Mouse (Mus musculus) forebrain, embryonic 11.5 days (tissue): Measurements from ENCODE around the gene Trim14. TPM values are rescaled to one million over a fixed set of nuclear protein-coding genes. Genes with fewer than 3 reads are reported as not detected.
"Not testable (repeated sequence)": the region's sequence is repeated elsewhere in the genome, so short reads cannot be mapped to it uniquely, and the experiment has no call there.

Source experiments
- ATAC-seq: fragments of 200-750 bp; cut with Nextera tagmentation; replicated peaks from 2 replicates; pipeline ENCODE4 v1.8.0; 2017; ENCODE audit warnings: moderate TSS enrichment; ENCODE audit not compliant: low FRiP score
- DNase-seq: peaks from one replicate; pipeline ENCODE4 v3.0.0-alpha.2; 2017; ENCODE audit warnings: low spot score
- H3K27ac ChIP-seq: fragments of 300-500 bp; sonication (generic); 2 replicates; pipeline ENCODE4 v1.5.1; 2014; ENCODE audit warnings: low read depth, low read length
- H3K27me3 ChIP-seq: fragments of 300-500 bp; sonication (generic); 2 replicates; pipeline ENCODE4 v1.6.1; 2014; ENCODE audit warnings: mild to moderate bottlenecking, low read length, mixed read lengths; ENCODE audit not compliant: control insufficient read depth, insufficient read depth
- H3K36me3 ChIP-seq: fragments of 300-500 bp; sonication (generic); 2 replicates; pipeline ENCODE4 v1.6.1; 2014; ENCODE audit warnings: mild to moderate bottlenecking, low read length, moderate library complexity, mixed read lengths; ENCODE audit not compliant: control insufficient read depth, insufficient read depth
- H3K4me1 ChIP-seq: fragments of 300-500 bp; sonication (generic); replicated peaks from 2 replicates; pipeline ENCODE4 v1.6.1; 2014; ENCODE audit warnings: low read length, mixed read lengths; ENCODE audit not compliant: control insufficient read depth, insufficient read depth
- H3K4me2 ChIP-seq: fragments of 300-500 bp; sonication (generic); 2 replicates; pipeline ENCODE4 v1.6.1; 2014; ENCODE audit warnings: low read depth, mild to moderate bottlenecking, low read length, moderate library complexity, mixed read lengths; ENCODE audit not compliant: severe bottlenecking
- H3K4me3 ChIP-seq: fragments of 300-500 bp; sonication (generic); 2 replicates; pipeline ENCODE4 v1.5.1; 2014; ENCODE audit warnings: low read depth, low read length
- H3K9ac ChIP-seq: fragments of 300-500 bp; sonication (generic); 2 replicates; pipeline ENCODE4 v1.6.1; 2014; ENCODE audit warnings: low read length
- H3K9me3 ChIP-seq: fragments of 300-500 bp; sonication (generic); 2 replicates; pipeline ENCODE4 v1.6.1; 2016; ENCODE audit warnings: low read length, mixed read lengths; ENCODE audit not compliant: control insufficient read depth
- WGBS: fragments of 180-500 bp; shearing (Covaris S2); extraction: QIAGEN DNeasy Blood & Tissue Kit; methylation state at CpG from one replicate; pipeline ENCODE4 v1.1.7; 2014; 5-methylcytosine and 5-hydroxymethylcytosine counted together
- polyA plus RNA-seq: library from polyadenylated mRNA; unstranded; fragments of >200 nt; fragmentation: Nextera tagmentation; extraction: Ambion mirVana; gene quantifications from 2 replicates; pipeline ENCODE4 v1.2.1, GENCODE M21; 2014

Gene Trim14
- polyA plus RNA-seq, 1 experiment from 2014 or later, result 0.98 TPM

- H3K4me3 ChIP-seq, result no peak overlapping the region
- H3K36me3 ChIP-seq, result no peaks in the 10 kb centered on the region
- WGBS, result 76% methylated on average over 1 of the region's 1 CpGs
- peaks cover 7% of the 10 kb centered on the region; the same call in 1 of the 2 replicates for H3K9me3 ChIP-seq
- no peak overlapping the region for H3K9ac ChIP-seq
- H3K4me2 ChIP-seq, result no peak overlapping the region
- H3K27me3 ChIP-seq, result no peaks in the 10 kb centered on the region
- ATAC-seq (no peak), DNase-seq (no peak)
- H3K27ac ChIP-seq, result no peak overlapping the region
- H3K4me1 ChIP-seq, result no peaks in the 10 kb centered on the region
These were observed 42.3 kb upstream of the Trim14 start for GRCm38 (mm10) chr4:46578228-46578627.

- not testable (repeated sequence) for DNase-seq, H3K9ac ChIP-seq, H3K27ac ChIP-seq, H3K27me3 ChIP-seq, H3K4me1 ChIP-seq, H3K4me2 ChIP-seq, ATAC-seq, H3K36me3 ChIP-seq, H3K4me3 ChIP-seq, H3K9me3 ChIP-seq
- 92% methylated on average over 6 of the region's 10 CpGs for WGBS
These were observed 39.8 kb upstream of the Trim14 start for GRCm38 (mm10) chr4:46575509-46576284.

GRCm38 (mm10) chr4:46574841-46575240, 38.9 kb upstream of the Trim14 start:
- ATAC-seq, result no peak
- H3K4me2 ChIP-seq, result no peak overlapping the region

GRCm38 (mm10) chr4:46574024-46574753, 38.2 kb upstream of the Trim14 start:
- Histone ChIP-seq H3K4me2 (no peak overlapping the region), H3K27me3 (no peaks in the 10 kb centered on the region), H3K9ac (no peak overlapping the region), H3K4me3 (no peak overlapping the region), H3K9me3 (peaks cover 4% of the 10 kb centered on the region; the same call in 1 of the 2 replicates), H3K4me1 (no peaks in the 10 kb centered on the region), H3K27ac (no peak overlapping the region), H3K36me3 (no peaks in the 10 kb centered on the region)
- ATAC-seq (no peak), DNase-seq (no peak)
- WGBS, result 63% methylated on average over 9 of the region's 9 CpGs

More at GRCm38 (mm10) chr4:46574841-46575240, 38.9 kb upstream of the Trim14 start:
- Histone ChIP-seq H3K36me3 (no peaks in the 10 kb centered on the region), H3K4me1 (no peaks in the 10 kb centered on the region), H3K4me3 (no peak overlapping the region), H3K9ac (no peak overlapping the region), H3K9me3 (peaks cover 4% of the 10 kb centered on the region; the same call in 1 of the 2 replicates), H3K27me3 (no peaks in the 10 kb centered on the region), H3K27ac (no peak overlapping the region)
- no peak for DNase-seq
- 93% methylated on average over 10 of the region's 12 CpGs for WGBS

- no peak overlapping the region for H3K9ac ChIP-seq
- no peak for ATAC-seq
- H3K4me3 ChIP-seq, result no peak overlapping the region
- no peaks in the 10 kb centered on the region for H3K4me1 ChIP-seq
- no peaks in the 10 kb centered on the region for H3K9me3 ChIP-seq
- DNase-seq, result no peak
- H3K27ac ChIP-seq, result no peak overlapping the region
- WGBS, result 87% methylated on average over 4 of the region's 4 CpGs
- no peaks in the 10 kb centered on the region for H3K27me3 ChIP-seq
- H3K4me2 ChIP-seq, result no peak overlapping the region
- no peaks in the 10 kb centered on the region for H3K36me3 ChIP-seq
These were observed 36.7 kb upstream of the Trim14 start for GRCm38 (mm10) chr4:46572616-46573015.

- no peak for DNase-seq
- WGBS, result 89% methylated on average over 9 of the region's 9 CpGs
- no peak overlapping the region for H3K4me2 ChIP-seq
- H3K9ac ChIP-seq, result no peak overlapping the region
- H3K9me3 ChIP-seq, result no peaks in the 10 kb centered on the region
- H3K27ac ChIP-seq, result no peak overlapping the region
- no peaks in the 10 kb centered on the region for H3K4me1 ChIP-seq
- no peak overlapping the region for H3K4me3 ChIP-seq
- no peak for ATAC-seq
- H3K27me3 ChIP-seq, result no peaks in the 10 kb centered on the region
- H3K36me3 ChIP-seq, result no peaks in the 10 kb centered on the region
These were observed 35.8 kb upstream of the Trim14 start for GRCm38 (mm10) chr4:46571744-46572143.

GRCm38 (mm10) chr4:46569671-46570070, 33.7 kb upstream of the Trim14 start:
- H3K36me3 ChIP-seq, result no peaks in the 10 kb centered on the region
- H3K9me3 ChIP-seq, result no peaks in the 10 kb centered on the region
- H3K9ac ChIP-seq, result no peak overlapping the region
- DNase-seq, result no peak
- no peak overlapping the region for H3K27ac ChIP-seq
- ATAC-seq, result no peak
- H3K4me3 ChIP-seq, result no peak overlapping the region
- no peak overlapping the region for H3K4me2 ChIP-seq
- no peaks in the 10 kb centered on the region for H3K4me1 ChIP-seq
- H3K27me3 ChIP-seq, result no peaks in the 10 kb centered on the region
- WGBS, result 22% methylated on average over 5 of the region's 5 CpGs

GRCm38 (mm10) chr4:46568169-46568568, 32.2 kb upstream of the Trim14 start:
- no peak overlapping the region for H3K4me3 ChIP-seq
- DNase-seq, result no peak
- H3K9me3 ChIP-seq, result no peaks in the 10 kb centered on the region
- H3K27me3 ChIP-seq, result no peaks in the 10 kb centered on the region
- H3K36me3 ChIP-seq, result no peaks in the 10 kb centered on the region
- no peak overlapping the region for H3K27ac ChIP-seq
- no peak for ATAC-seq
- 89% methylated on average over 8 of the region's 8 CpGs for WGBS
- H3K9ac ChIP-seq, result no peak overlapping the region
- H3K4me1 ChIP-seq, result no peaks in the 10 kb centered on the region
- H3K4me2 ChIP-seq, result no peak overlapping the region
